Mouse (Mus musculus): Measurements from ENCODE around the gene Nkx6-2.

DNA sequence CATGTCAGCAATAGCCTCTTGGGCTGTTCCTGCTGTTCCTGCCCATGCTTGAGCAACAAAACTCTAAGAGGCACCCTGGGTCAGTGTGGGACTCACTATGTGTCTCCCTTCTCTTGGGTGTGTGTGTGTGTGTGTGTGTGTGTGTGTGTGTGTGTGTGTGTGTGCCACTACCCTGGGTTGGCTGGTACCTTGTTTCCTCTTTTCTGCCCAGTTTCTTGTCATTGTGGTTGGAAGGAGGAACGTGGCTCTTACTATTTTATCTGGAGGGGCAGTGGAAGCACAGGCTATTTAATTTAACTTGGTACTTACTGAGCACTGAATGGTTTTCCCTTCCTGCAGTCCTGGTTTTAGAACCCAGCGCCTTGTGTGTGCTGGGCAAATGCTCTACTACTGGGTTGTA, 27.7 kb upstream of the Nkx6-2 start:
- no peak for TF ChIP-seq CTCF (IDR thresholded peaks at IDR 0.05; ENCODE audit: low read depth)
- no peak for TF ChIP-seq EP300 (IDR thresholded peaks at IDR 0.05; ENCODE audit: low read depth)

Data from liver, embryonic 14.5 days (tissue).